Mouse (Mus musculus) neural tube, embryonic 14.5 days (tissue): ENCODE data around the gene Ipo13. TPM values are rescaled to one million over a fixed set of nuclear protein-coding genes. Genes with fewer than 3 reads are reported as not detected.

Experiments used
- ATAC-seq: fragments of 200-750 bp; cut with Nextera tagmentation; 2 replicates; pipeline ENCODE4 v1.8.0; 2017; ENCODE audit warnings: low read depth, mild to moderate bottlenecking, moderate TSS enrichment, moderate library complexity
- H3K27ac ChIP-seq: fragments of 300-500 bp; sonication (generic); 2 replicates; pipeline ENCODE4 v1.5.1; 2014; ENCODE audit warnings: low read depth, mild to moderate bottlenecking, control low read depth, low read length, moderate library complexity, mixed read lengths
- H3K27me3 ChIP-seq: fragments of 300-500 bp; sonication (generic); 2 replicates; pipeline ENCODE4 v1.6.1; 2014; ENCODE audit warnings: low read length; ENCODE audit not compliant: control insufficient read depth, insufficient read depth
- H3K36me3 ChIP-seq: fragments of 300-500 bp; sonication (generic); 2 replicates; pipeline ENCODE4 v1.6.1; 2014; ENCODE audit warnings: low read length, mixed read lengths; ENCODE audit not compliant: control insufficient read depth, insufficient read depth
- H3K4me1 ChIP-seq: fragments of 300-500 bp; sonication (generic); 2 replicates; pipeline ENCODE4 v1.6.1; 2014; ENCODE audit warnings: low read length; ENCODE audit not compliant: control insufficient read depth, insufficient read depth
- H3K4me2 ChIP-seq: fragments of 300-500 bp; sonication (generic); 2 replicates; pipeline ENCODE4 v1.6.1; 2014; ENCODE audit warnings: mild to moderate bottlenecking, low read depth, low read length, control low read depth
- H3K4me3 ChIP-seq: fragments of 300-500 bp; sonication (generic); 2 replicates; pipeline ENCODE4 v1.5.1; 2014; ENCODE audit warnings: low read depth, low read length, control low read depth, mixed read lengths
- H3K9ac ChIP-seq: fragments of 300-500 bp; sonication (generic); replicated peaks from 2 replicates; pipeline ENCODE4 v1.6.1; 2014; ENCODE audit warnings: low read depth, mild to moderate bottlenecking, control low read depth, low read length, mixed read lengths
- H3K9me3 ChIP-seq: fragments of 300-500 bp; sonication (generic); 2 replicates; pipeline ENCODE4 v1.6.1; 2016; ENCODE audit warnings: low read length; ENCODE audit not compliant: control insufficient read depth
- WGBS: fragments of 180-500 bp; shearing (Covaris S2); extraction: QIAGEN DNeasy Blood & Tissue Kit; methylation state at CpG from one replicate; pipeline ENCODE4 v1.1.7; 2014; 5-methylcytosine and 5-hydroxymethylcytosine counted together
- polyA plus RNA-seq: library from polyadenylated mRNA; unstranded; fragments of >200 nt; fragmentation: Nextera tagmentation; extraction: Ambion mirVana; gene quantifications from 2 replicates; pipeline ENCODE4 v1.2.1, GENCODE M21; 2014

Ipo13 gene
- polyA plus RNA-seq, result 61.7 and 65.7 TPM in 2 replicates

- WGBS, result under 1% methylated on average over 57 of the region's 61 CpGs
- Histone ChIP-seq H3K4me1 (peaks cover 40% of the 10 kb centered on the region), H3K27ac (peak within 1 kb of the TSS; percentile 85), H3K9ac (peak within 1 kb of the TSS; percentile 88), H3K4me2 (peak within 1 kb of the TSS; percentile 98), H3K36me3 (peaks cover 9% of the 10 kb centered on the region; the same call in 1 of the 2 replicates), H3K9me3 (no peaks in the 10 kb centered on the region), H3K27me3 (no peaks in the 10 kb centered on the region), H3K4me3 (peak within 1 kb of the TSS; percentile 84)
- ATAC-seq, result peak; percentile 97
These were observed at the start of gene Ipo13 for GRCm38 (mm10) chr4:117914591-117915442. Gene Ipo13 (minus strand): TSS chr4:117914999.

- ATAC-seq, result no peak
- 62% methylated on average over 4 of the region's 4 CpGs for WGBS
- no peaks in the 10 kb centered on the region for H3K4me1 ChIP-seq
These were observed 42.7 kb upstream of the Ipo13 start for GRCm38 (mm10) chr4:117957492-117957891.

GRCm38 (mm10) chr4:117947493-117947892, 32.7 kb upstream of the Ipo13 start:
- Histone ChIP-seq H3K27me3 (no peaks in the 10 kb centered on the region), H3K36me3 (no peaks in the 10 kb centered on the region), H3K9ac (no peak overlapping the region), H3K4me3 (no peak overlapping the region), H3K4me1 (no peaks in the 10 kb centered on the region), H3K4me2 (no peak overlapping the region), H3K9me3 (no peaks in the 10 kb centered on the region), H3K27ac (no peak overlapping the region)
- no peak for ATAC-seq
- 84% methylated on average over 7 of the region's 7 CpGs for WGBS

More at GRCm38 (mm10) chr4:117957492-117957891, 42.7 kb upstream of the Ipo13 start:
- no peak overlapping the region for H3K9ac ChIP-seq
- H3K27me3 ChIP-seq, result no peaks in the 10 kb centered on the region
- H3K9me3 ChIP-seq, result no peaks in the 10 kb centered on the region
- no peak overlapping the region for H3K4me3 ChIP-seq
- H3K4me2 ChIP-seq, result no peak overlapping the region
- no peak overlapping the region for H3K27ac ChIP-seq
- no peaks in the 10 kb centered on the region for H3K36me3 ChIP-seq

- H3K4me3 ChIP-seq, result no peak overlapping the region
- no peak for ATAC-seq
- H3K9me3 ChIP-seq, result no peaks in the 10 kb centered on the region
- H3K4me1 ChIP-seq, result no peaks in the 10 kb centered on the region
- no peak overlapping the region for H3K27ac ChIP-seq
- no peak overlapping the region for H3K4me2 ChIP-seq
- no peaks in the 10 kb centered on the region for H3K36me3 ChIP-seq
- no peaks in the 10 kb centered on the region for H3K27me3 ChIP-seq
- WGBS, result 87% methylated on average over 11 of the region's 11 CpGs
- H3K9ac ChIP-seq, result no peak overlapping the region
These were observed 32.0 kb upstream of the Ipo13 start for GRCm38 (mm10) chr4:117946639-117947305.

GRCm38 (mm10) chr4:117943317-117943716, 28.5 kb upstream of the Ipo13 start:
- Histone ChIP-seq H3K27me3 (no peaks in the 10 kb centered on the region), H3K4me3 (no peak overlapping the region), H3K4me2 (no peak overlapping the region), H3K36me3 (no peaks in the 10 kb centered on the region), H3K9me3 (no peaks in the 10 kb centered on the region), H3K9ac (no peak overlapping the region), H3K4me1 (no peaks in the 10 kb centered on the region), H3K27ac (no peak overlapping the region)
- ATAC-seq, result no peak
- WGBS, result 7% methylated on average over 5 of the region's 5 CpGs

- no peaks in the 10 kb centered on the region for H3K9me3 ChIP-seq
- ATAC-seq, result no peak
- H3K9ac ChIP-seq, result no peak overlapping the region
- H3K4me2 ChIP-seq, result no peak overlapping the region
- peaks cover 5% of the 10 kb centered on the region; the same call in 1 of the 2 replicates for H3K36me3 ChIP-seq
- 95% methylated on average over 5 of the region's 5 CpGs for WGBS
- H3K27me3 ChIP-seq, result no peaks in the 10 kb centered on the region
- no peak overlapping the region for H3K27ac ChIP-seq
- H3K4me1 ChIP-seq, result no peaks in the 10 kb centered on the region
- H3K4me3 ChIP-seq, result no peak overlapping the region
These were observed 22.2 kb upstream of the Ipo13 start for GRCm38 (mm10) chr4:117936964-117937363.

- Histone ChIP-seq H3K9ac (no peak overlapping the region), H3K9me3 (no peaks in the 10 kb centered on the region), H3K4me3 (no peak overlapping the region), H3K4me1 (peaks cover 8% of the 10 kb centered on the region), H3K36me3 (peaks cover 5% of the 10 kb centered on the region; the same call in 1 of the 2 replicates), H3K27ac (no peak overlapping the region), H3K4me2 (no peak overlapping the region), H3K27me3 (peaks cover 7% of the 10 kb centered on the region; the same call in 1 of the 2 replicates)
- ATAC-seq, result no peak
- 90% methylated on average over 4 of the region's 4 CpGs for WGBS
These were observed 19.3 kb upstream of the Ipo13 start for GRCm38 (mm10) chr4:117934081-117934480.

- H3K4me2 ChIP-seq, result no peak overlapping the region
- no peaks in the 10 kb centered on the region for H3K9me3 ChIP-seq
- H3K4me1 ChIP-seq, result peaks cover 12% of the 10 kb centered on the region
- H3K27ac ChIP-seq, result no peak overlapping the region
- no peak for ATAC-seq
- peaks cover 12% of the 10 kb centered on the region; the same call in 1 of the 2 replicates for H3K27me3 ChIP-seq
- WGBS, result 92% methylated on average over 5 of the region's 5 CpGs
- H3K9ac ChIP-seq, result no peak overlapping the region
- no peak overlapping the region for H3K4me3 ChIP-seq
- H3K36me3 ChIP-seq, result peaks cover 5% of the 10 kb centered on the region; the same call in 1 of the 2 replicates
These were observed 18.4 kb upstream of the Ipo13 start for GRCm38 (mm10) chr4:117933248-117933647.
